Comparison of ENCODE assay signal across 16 mouse cellular contexts in genomic region chr9:120545994-120546393, GRCm38 (mm10). TPM values are rescaled to one million over a fixed set of nuclear protein-coding genes. Genes with fewer than 3 reads are reported as not detected.
"Had no signal": no experiment of that assay in that cellular context is flagged by ENCODE, and none has a peak within 500 bp of the region (broad histone marks: within the 10 kb centered on the region; RNA-seq: fewer than 3 reads in every experiment).

No protein-coding gene starts in this region.

- H3K27me3 ChIP-seq: intestine, embryonic 15.5 days had no signal

- H3K9me3 ChIP-seq: intestine, embryonic 15.5 days; kidney, embryonic 15.5 days; limb, embryonic 15.5 days; liver, embryonic 12.5 days; neural tube, embryonic 15.5 days had no signal

- H3K4me3 ChIP-seq: intestine, embryonic 15.5 days; kidney, embryonic 15.5 days; left cerebral cortex, adult 2 months; limb, embryonic 15.5 days; liver, embryonic 12.5 days; myocyte; neural tube, embryonic 15.5 days had no signal

- H3K27ac ChIP-seq: kidney, embryonic 15.5 days; left cerebral cortex, adult 2 months; limb, embryonic 15.5 days; liver, embryonic 12.5 days; neural tube, embryonic 15.5 days had no signal

- H3K4me2 ChIP-seq: intestine, embryonic 15.5 days; kidney, embryonic 15.5 days; limb, embryonic 15.5 days; liver, embryonic 12.5 days; neural tube, embryonic 15.5 days had no signal

- ATAC-seq: intestine, embryonic 15.5 days; liver, embryonic 12.5 days had no signal

- H3K36me3 ChIP-seq: intestine, embryonic 15.5 days; kidney, embryonic 15.5 days; limb, embryonic 15.5 days; liver, embryonic 12.5 days; neural tube, embryonic 15.5 days had no signal

- H3K9ac ChIP-seq: intestine, embryonic 15.5 days; kidney, embryonic 15.5 days; limb, embryonic 15.5 days; liver, embryonic 12.5 days had no signal

- DNase-seq: kidney, adult 18-20 months; kidney, postnatal 14 days; lung, postnatal 4 days; midbrain, embryonic 14.5 days; retina, postnatal 1 day; right cerebral cortex, postnatal 4 days; spleen, adult 18-20 months; thymus, adult 18-20 months; thymus, postnatal 14 days had no signal

RNA-seq across cellular contexts. Expression of gene Entpd3, which starts 6.4 kb away (rescaled TPM):
- polyA plus RNA-seq: liver, embryonic 12.5 days had no signal
